Mouse (Mus musculus) erythroblast, embryonic 14.5 days (primary cell): ENCODE results near the gene Epb41l4b.

Experiments
- GATA1 ChIP-seq: IDR thresholded peaks from 2 replicates; pipeline ENCODE4 v1.6.1; 2012; ENCODE audit warnings: low read length, inconsistent platforms, mixed read lengths
- TAL1 ChIP-seq: IDR thresholded peaks from 3 replicates; pipeline ENCODE4 v1.6.1; 2012; ENCODE audit warnings: low read length, inconsistent platforms, mixed read lengths

DNA sequence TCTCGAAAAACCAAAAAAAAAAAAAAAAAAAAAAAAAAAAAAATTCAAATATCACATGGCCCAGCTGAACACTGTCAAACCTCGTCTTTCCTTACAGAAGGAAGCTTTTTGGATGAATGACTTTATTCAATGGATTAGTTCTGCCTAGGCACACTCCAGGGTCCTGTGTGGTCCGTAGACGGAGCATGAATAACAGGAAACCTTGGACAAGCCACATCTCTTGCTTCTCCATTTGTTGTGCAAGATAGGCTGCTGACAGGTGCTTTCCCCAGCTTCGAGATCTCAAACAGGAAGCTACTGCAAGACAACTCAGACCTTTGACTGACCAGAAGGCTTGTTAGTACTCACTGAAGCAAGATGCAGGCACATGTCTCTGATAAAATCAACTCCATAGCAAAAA, 39.4 kb downstream of the Epb41l4b start:
- no peak for TF ChIP-seq TAL1
- no peak for TF ChIP-seq GATA1
